Mouse (Mus musculus): Measurements from ENCODE around the gene Pla2g10. TPM values are rescaled to one million over a fixed set of nuclear protein-coding genes. Genes with fewer than 3 reads are reported as not detected.
"Not testable (repeated sequence)": the region's sequence is repeated elsewhere in the genome, so short reads cannot be mapped to it uniquely, and the experiment has no call there.

Gene Pla2g10
- 0.97 TPM in 1 of 2 replicates, not detected in the other for polyA plus RNA-seq (2012; rRNA removed)

DNA sequence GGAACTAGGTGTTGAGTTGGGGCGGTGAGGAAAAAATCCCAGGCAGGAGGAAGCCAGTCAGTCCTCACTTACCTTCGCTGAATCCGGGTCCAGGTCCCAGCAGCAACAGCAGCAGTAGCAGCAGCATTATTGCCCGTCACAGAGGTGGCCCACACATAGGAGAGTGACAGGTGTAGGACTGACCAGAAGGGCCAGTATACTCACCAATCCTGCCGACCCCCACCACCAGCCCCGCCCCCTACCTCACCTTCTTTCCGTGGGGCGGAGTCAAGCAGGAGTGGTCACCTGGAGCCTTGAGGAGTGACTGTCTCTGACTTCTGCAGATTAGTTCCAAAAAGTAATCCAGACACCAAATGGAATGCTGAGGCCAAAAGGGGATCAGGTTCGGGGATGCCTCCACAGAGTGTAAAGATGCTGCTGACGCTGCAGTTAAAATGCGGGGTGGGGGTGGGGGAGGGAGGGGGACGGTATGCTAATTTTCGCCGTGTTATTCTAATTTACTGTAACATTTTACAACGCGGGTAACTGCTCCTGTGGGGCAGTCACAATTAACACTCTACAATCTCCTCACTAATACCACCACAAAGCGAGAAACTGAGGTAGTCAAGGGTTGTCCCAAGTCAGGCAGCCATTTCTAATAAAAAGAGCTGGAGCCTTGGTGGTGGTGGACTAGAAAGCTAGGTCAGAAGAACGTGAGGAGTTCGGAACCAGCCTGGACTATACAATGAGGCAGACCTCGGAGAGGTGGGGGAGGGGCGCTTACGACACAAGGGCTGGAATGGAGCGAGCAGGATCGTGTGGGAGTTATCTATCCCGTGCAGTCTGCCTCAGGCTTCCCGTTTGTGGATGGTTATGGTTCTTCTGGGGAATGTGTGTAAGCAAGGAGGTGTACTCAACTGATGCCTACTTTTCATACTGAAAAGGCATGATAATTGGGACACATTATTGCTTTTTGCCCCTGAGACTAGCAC is at the start of gene Pla2g10:
Gene Pla2g10 (minus strand): TSS at position 699 of the 971 bp plus-strand sequence.
- WGBS = 17% methylated on average over 26 of the region's 26 CpGs
- no peak within 1 kb of the TSS for H3K4me3 ChIP-seq (replicated peaks; ENCODE audit: extremely low read depth, low read depth, low read length)
- DNase-seq = no peak
- no peak for TF ChIP-seq POLR2A (IDR thresholded peaks at IDR 0.05; ENCODE audit: borderline replicate concordance, extremely low read depth, low read depth, low read length)
- no peak for TF ChIP-seq CTCF (IDR thresholded peaks at IDR 0.05; ENCODE audit: insufficient read depth, low read length)
- no peaks in the 10 kb centered on the region for H3K4me1 ChIP-seq (ENCODE audit: control insufficient read depth, insufficient read depth, low read length)

GRCm38 (mm10) chr16:13774651-13775050 is 43.9 kb upstream of the Pla2g10 start:
- not testable (repeated sequence) for H3K4me3 ChIP-seq (replicated peaks; ENCODE audit: extremely low read depth, low read depth, low read length); DNase-seq; H3K4me1 ChIP-seq (ENCODE audit: control insufficient read depth, insufficient read depth, low read length)
- 84% methylated on average over 3 of the region's 3 CpGs for WGBS

DNA sequence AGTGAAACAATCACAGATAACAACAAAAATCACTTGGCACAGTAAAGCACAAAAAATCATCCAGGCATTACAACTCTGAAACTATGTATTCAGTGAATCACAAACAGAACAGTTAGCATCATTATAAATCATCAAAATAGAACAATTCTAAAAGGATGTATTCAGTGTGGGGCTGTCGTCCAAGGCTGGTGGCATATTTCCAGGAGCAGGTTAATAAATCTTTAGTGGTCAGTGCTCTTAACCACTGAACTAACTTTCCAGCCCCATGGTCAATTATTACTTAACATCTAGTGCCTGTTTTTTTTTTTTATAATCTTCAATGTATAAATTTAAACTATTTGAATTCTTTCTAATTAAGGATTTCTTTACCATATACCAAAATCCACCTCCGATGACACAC is 43.2 kb upstream of the Pla2g10 start:
- not testable (repeated sequence) for H3K4me3 ChIP-seq (replicated peaks; ENCODE audit: extremely low read depth, low read depth, low read length); DNase-seq; H3K4me1 ChIP-seq (ENCODE audit: control insufficient read depth, insufficient read depth, low read length)
- 60% methylated on average over 2 of the region's 2 CpGs for WGBS

- not testable (repeated sequence) for DNase-seq; H3K4me1 ChIP-seq (ENCODE audit: control insufficient read depth, insufficient read depth, low read length); H3K4me3 ChIP-seq (replicated peaks; ENCODE audit: extremely low read depth, low read depth, low read length)
- 82% methylated on average over 5 of the region's 5 CpGs for WGBS
Observed at GRCm38 (mm10) chr16:13772051-13772450, 41.3 kb upstream of the Pla2g10 start.

- WGBS = 66% methylated on average over 4 of the region's 4 CpGs
- not testable (repeated sequence) for H3K4me1 ChIP-seq (ENCODE audit: control insufficient read depth, insufficient read depth, low read length)
Observed at GRCm38 (mm10) chr16:13771603-13772002, 40.8 kb upstream of the Pla2g10 start.

GRCm38 (mm10) chr16:13766367-13766766 is 35.6 kb upstream of the Pla2g10 start:
- no peak for DNase-seq
- H3K4me1 ChIP-seq (ENCODE audit: control insufficient read depth, insufficient read depth, low read length) = no peaks in the 10 kb centered on the region
- H3K4me3 ChIP-seq (replicated peaks; ENCODE audit: extremely low read depth, low read depth, low read length) = no peak overlapping the region
- no peak for TF ChIP-seq POLR2A (IDR thresholded peaks at IDR 0.05; ENCODE audit: borderline replicate concordance, extremely low read depth, low read depth, low read length)
- TF ChIP-seq CTCF (IDR thresholded peaks at IDR 0.05; ENCODE audit: insufficient read depth, low read length) = no peak

More at GRCm38 (mm10) chr16:13771603-13772002, 40.8 kb upstream of the Pla2g10 start:
- not testable (repeated sequence) for H3K4me3 ChIP-seq (replicated peaks; ENCODE audit: extremely low read depth, low read depth, low read length); DNase-seq

DNA sequence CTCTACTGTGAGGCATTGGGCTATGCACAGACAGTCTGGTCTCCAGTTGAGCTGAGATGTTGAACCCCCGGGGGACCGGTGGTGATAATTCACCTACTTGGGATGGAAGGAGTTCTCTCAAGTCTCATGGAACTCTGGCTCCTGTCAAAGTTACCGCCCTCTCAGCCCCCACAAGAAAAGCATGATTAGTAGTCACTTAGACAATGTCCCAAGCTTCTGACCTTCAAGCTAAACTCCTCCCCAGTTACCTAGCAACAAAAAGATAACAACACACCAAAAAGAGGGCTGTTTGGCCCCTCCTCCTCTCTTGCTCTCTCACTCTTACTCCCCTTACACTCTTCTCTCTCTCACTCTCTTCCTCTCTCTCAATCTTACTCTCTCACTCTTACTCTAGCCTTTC is 33.7 kb upstream of the Pla2g10 start:
- DNase-seq = no peak
- no peaks in the 10 kb centered on the region for H3K4me1 ChIP-seq (ENCODE audit: control insufficient read depth, insufficient read depth, low read length)

GRCm38 (mm10) chr16:13762807-13763206 is 32.0 kb upstream of the Pla2g10 start:
- H3K4me3 ChIP-seq (replicated peaks; ENCODE audit: extremely low read depth, low read depth, low read length); H3K4me1 ChIP-seq (ENCODE audit: control insufficient read depth, insufficient read depth, low read length); DNase-seq: not testable (repeated sequence)
- WGBS = 86% methylated on average over 1 of the region's 1 CpGs

More for the DNA sequence above, 33.7 kb upstream of the Pla2g10 start:
- H3K4me3 ChIP-seq (replicated peaks; ENCODE audit: extremely low read depth, low read depth, low read length) = no peak overlapping the region
- TF ChIP-seq CTCF (IDR thresholded peaks at IDR 0.05; ENCODE audit: insufficient read depth, low read length) (no peak), POLR2A (IDR thresholded peaks at IDR 0.05; ENCODE audit: borderline replicate concordance, extremely low read depth, low read depth, low read length) (no peak)
- 79% methylated on average over 3 of the region's 3 CpGs for WGBS

- DNase-seq = no peak
- WGBS = 96% methylated on average over 2 of the region's 2 CpGs
- TF ChIP-seq CTCF (IDR thresholded peaks at IDR 0.05; ENCODE audit: insufficient read depth, low read length) (no peak), POLR2A (IDR thresholded peaks at IDR 0.05; ENCODE audit: borderline replicate concordance, extremely low read depth, low read depth, low read length) (no peak)
- no peaks in the 10 kb centered on the region for H3K4me1 ChIP-seq (ENCODE audit: control insufficient read depth, insufficient read depth, low read length)
- no peak overlapping the region for H3K4me3 ChIP-seq (replicated peaks; ENCODE audit: extremely low read depth, low read depth, low read length)
Observed at GRCm38 (mm10) chr16:13757823-13758222, 27.0 kb upstream of the Pla2g10 start.

DNA sequence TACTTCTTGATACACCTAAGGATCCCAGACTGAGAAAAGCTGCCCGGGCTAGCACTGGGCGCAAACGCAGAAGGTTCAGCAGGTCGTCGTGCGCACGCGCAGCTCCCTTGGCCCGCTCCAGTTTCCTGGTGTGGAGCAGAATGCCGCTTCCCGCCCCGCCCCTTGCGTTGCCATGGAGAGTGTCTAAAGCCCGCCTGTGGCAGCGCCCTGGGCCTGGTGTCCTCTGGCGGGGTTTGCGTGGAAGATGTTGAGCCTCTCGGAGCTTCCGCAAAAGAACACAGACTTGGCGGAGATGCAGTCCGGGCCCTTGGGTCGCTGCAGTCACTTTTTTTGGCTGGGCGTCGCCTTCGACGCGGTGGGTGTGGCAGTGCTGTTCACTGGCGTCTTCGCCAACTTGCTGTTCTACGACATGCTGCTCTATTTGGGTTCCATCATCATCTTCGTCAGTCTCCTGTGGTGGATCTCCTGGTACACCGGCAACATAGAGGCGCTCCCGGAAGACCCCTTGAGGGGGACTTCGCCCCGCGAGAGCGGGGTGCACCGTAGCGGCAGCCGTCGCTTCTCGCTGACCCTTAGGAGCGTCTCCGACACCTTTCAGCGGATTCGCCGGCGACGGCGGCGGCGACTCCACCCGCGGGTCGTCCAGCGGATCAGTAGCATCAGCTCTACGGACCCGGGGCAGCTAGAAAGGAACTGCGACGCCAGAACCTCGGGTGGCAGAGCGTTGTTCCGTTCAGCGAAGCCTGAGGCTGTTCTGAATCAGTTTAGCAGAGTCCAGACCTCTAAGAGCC is 23.8 kb upstream of the Pla2g10 start:
- under 1% methylated on average over 65 of the region's 65 CpGs for whole genome bisulfite sequencing
- Histone ChIP-seq H3K4me1 (ENCODE audit: control insufficient read depth, insufficient read depth, low read length) (no peaks in the 10 kb centered on the region), H3K4me3 (replicated peaks; ENCODE audit: extremely low read depth, low read depth, low read length) (peak overlapping the region; percentile 68)
- peak; percentile 93 for DNase-seq
- TF ChIP-seq CTCF (IDR thresholded peaks at IDR 0.05; ENCODE audit: insufficient read depth, low read length) (no peak), POLR2A (IDR thresholded peaks at IDR 0.05; ENCODE audit: borderline replicate concordance, extremely low read depth, low read depth, low read length) (peak; percentile 62; the same call in 1 of the 2 replicates)

All from lung, adult 2 months (tissue).